Mouse (Mus musculus) cerebellum, postnatal 10 days (tissue): ENCODE measurements at regions not wholly inside any gene's neighbourhood (a gene's known extent, or its start where the extent isn't known, plus 50 kb on each side); places are given as distances from the start of the nearest gene placed in this dataset.

Experiments used
- DNase-seq, 2 experiments: peaks; one replicate each; pipeline ENCODE4 v3.0.0; 2021; ENCODE audit warnings: mixed read lengths in 2 of 2

GRCm38 (mm10) chr1:186909518-186910105 is 57.6 kb upstream of the D1Pas1 start:
- DNase-seq = peak; percentile 19 to 37

- DNase-seq = no peak
Observed at GRCm38 (mm10) chr1:186909073-186909472, 58.1 kb upstream of the D1Pas1 start.

GRCm38 (mm10) chr1:186907409-186908170 is 59.6 kb upstream of the D1Pas1 start:
- DNase-seq = no peak

GRCm38 (mm10) chr1:186905942-186906341 is 61.3 kb upstream of the D1Pas1 start:
- DNase-seq = no peak

GRCm38 (mm10) chr1:186901548-186901947 is 65.7 kb upstream of the D1Pas1 start:
- DNase-seq = no peak

GRCm38 (mm10) chr1:186898203-186898602 is 69.0 kb upstream of the D1Pas1 start:
- no peak for DNase-seq

- no peak for DNase-seq
Observed at GRCm38 (mm10) chr1:186889584-186889852, 77.7 kb upstream of the D1Pas1 start.

GRCm38 (mm10) chr1:186888767-186889583 is 78.2 kb upstream of the D1Pas1 start:
- no peak for DNase-seq

- peak; percentile 59 to 70 for DNase-seq
Observed at GRCm38 (mm10) chr1:186887127-186887526, 80.1 kb upstream of the D1Pas1 start.

- peak; percentile 39 to 55 for DNase-seq
Observed at GRCm38 (mm10) chr1:186880391-186880790, 86.8 kb upstream of the D1Pas1 start.

- peak in 1 of 2 experiments; percentile 14 for DNase-seq
Observed at GRCm38 (mm10) chr1:186860608-186861444, 106.4 kb upstream of the D1Pas1 start.

GRCm38 (mm10) chr1:186858285-186858684 is 108.9 kb upstream of the D1Pas1 start:
- DNase-seq = no peak

GRCm38 (mm10) chr1:186855474-186856036 is 106.4 kb upstream of the Rrp15 start:
- DNase-seq = no peak

GRCm38 (mm10) chr1:186845256-186845655 is 96.1 kb upstream of the Rrp15 start:
- DNase-seq = no peak

GRCm38 (mm10) chr1:186833896-186834800 is 85.0 kb upstream of the Rrp15 start:
- DNase-seq = peak; percentile 68 to 70

- DNase-seq = peak; percentile 61 to 64
Observed at GRCm38 (mm10) chr1:186833441-186833895, 84.3 kb upstream of the Rrp15 start.

- peak; percentile 47 to 65 for DNase-seq
Observed at GRCm38 (mm10) chr1:186827773-186828172, 78.6 kb upstream of the Rrp15 start.

- DNase-seq = no peak
Observed at GRCm38 (mm10) chr1:186808192-186808960, 59.2 kb upstream of the Rrp15 start.

- DNase-seq = no peak
Observed at GRCm38 (mm10) chr1:186804451-186804850, 55.3 kb upstream of the Rrp15 start.
